Mouse (Mus musculus): ENCODE results near the gene Esr1. TPM values are rescaled to one million over a fixed set of nuclear protein-coding genes. Genes with fewer than 3 reads are reported as not detected.

Esr1 gene
- polyA plus RNA-seq, 1 experiment from 2014 or later, result 0.24 TPM

Other genes with a start within 250 kb of the Esr1 start
- gene Zbtb2, start 223.5 kb upstream of the Esr1 start, polyA plus RNA-seq (2015; fragmentation: Nextera tagmentation; extraction: Ambion mirVana), result 15.3 and 15.5 TPM in 2 replicates
- gene Rmnd1, start 179.2 kb upstream of the Esr1 start, polyA plus RNA-seq (2015; fragmentation: Nextera tagmentation; extraction: Ambion mirVana), result 47.4 and 55.2 TPM in 2 replicates
- 22.1 and 23.0 TPM in 2 replicates for gene Armt1, start 179.1 kb upstream of the Esr1 start, polyA plus RNA-seq (2015; fragmentation: Nextera tagmentation; extraction: Ambion mirVana)
- gene Ccdc170, start 129.1 kb upstream of the Esr1 start, polyA plus RNA-seq (2015; fragmentation: Nextera tagmentation; extraction: Ambion mirVana), result 0.07 and 0.13 TPM in 2 replicates

All from embryonic facial prominence, embryonic 13.5 days (tissue).